Mouse (Mus musculus) E14TG2a.4 (cell line): Measurements from ENCODE around the gene Maff.

ENCODE experiments used
- CTCF ChIP-seq: conservative IDR thresholded peaks from 2 replicates; pipeline ENCODE4 v1.5.1; 2014; ENCODE audit warnings: low read length
- NANOG ChIP-seq: IDR thresholded peaks from 2 replicates; pipeline ENCODE4 v1.6.1; 2014; ENCODE audit warnings: borderline replicate concordance, low read length, mixed read lengths
- POU5F1 ChIP-seq: IDR thresholded peaks from 2 replicates; pipeline ENCODE4 v1.6.1; 2014; ENCODE audit warnings: low read length, borderline replicate concordance

DNA sequence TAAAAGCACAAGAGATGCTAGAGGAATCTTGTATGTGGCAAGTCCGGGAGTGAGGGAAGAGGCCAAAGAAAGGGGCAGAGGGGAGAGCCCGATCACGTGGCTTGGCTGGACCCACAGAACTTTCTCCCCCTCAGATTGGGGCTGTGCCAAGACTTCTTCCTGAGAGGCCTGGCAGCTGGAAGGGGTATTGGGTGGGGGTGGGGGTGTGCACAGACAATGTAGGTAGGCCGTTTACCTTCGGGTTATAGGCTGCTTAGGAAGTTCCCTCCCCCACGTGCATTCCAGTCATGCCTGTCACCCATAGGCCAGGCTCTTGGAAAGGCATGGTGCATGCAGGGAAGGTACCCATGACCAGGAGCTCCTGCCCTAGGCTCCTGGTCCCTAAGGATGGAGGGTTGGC lies 13.5 kb downstream of the Maff start:
- TF ChIP-seq CTCF = no peak
- no peak for TF ChIP-seq NANOG
- TF ChIP-seq POU5F1 = no peak
